Mouse (Mus musculus) embryonic facial prominence, embryonic 10.5 days (tissue): Measurements from ENCODE around the gene Irf1. TPM values are rescaled to one million over a fixed set of nuclear protein-coding genes. Genes with fewer than 3 reads are reported as not detected.

ENCODE experiments used
- DNase-seq: peaks from one replicate; pipeline ENCODE4 v3.0.0-alpha.2; 2017; ENCODE audit warnings: low spot score
- H3K27ac ChIP-seq: fragments of 300-500 bp; sonication (generic); replicated peaks from 2 replicates; pipeline ENCODE4 v1.5.1; 2016; ENCODE audit warnings: mild to moderate bottlenecking
- H3K27me3 ChIP-seq: fragments of 300-500 bp; sonication (generic); replicated peaks from 2 replicates; pipeline ENCODE4 v1.6.1; 2016; ENCODE audit warnings: low read depth, mild to moderate bottlenecking; ENCODE audit not compliant: poor library complexity, severe bottlenecking
- H3K36me3 ChIP-seq: fragments of 300-500 bp; sonication (generic); replicated peaks from 2 replicates; pipeline ENCODE4 v1.6.1; 2016; ENCODE audit warnings: mild to moderate bottlenecking, moderate library complexity
- H3K4me1 ChIP-seq: fragments of 300-500 bp; sonication (generic); 2 replicates; pipeline ENCODE4 v1.6.1; 2016
- H3K4me3 ChIP-seq: fragments of 300-500 bp; sonication (generic); 2 replicates; pipeline ENCODE4 v1.5.1; 2016; ENCODE audit warnings: mild to moderate bottlenecking, moderate library complexity
- H3K9me3 ChIP-seq: fragments of 300-500 bp; sonication (generic); 2 replicates; pipeline ENCODE4 v1.6.1; 2016; ENCODE audit warnings: mild to moderate bottlenecking
- WGBS: fragments of 180-500 bp; shearing (Covaris S2); methylation state at CpG from one replicate; pipeline ENCODE4 v1.1.7; 2016; 5-methylcytosine and 5-hydroxymethylcytosine counted together
- polyA plus RNA-seq: library from polyadenylated mRNA; unstranded; fragments of >200 nt; fragmentation: Nextera tagmentation; extraction: Ambion mirVana; gene quantifications from 2 replicates; pipeline ENCODE4 v1.2.1, GENCODE M21; 2016

Irf1 gene
- polyA plus RNA-seq, 1 experiment from 2014 or later, result 7.0 TPM

DNA sequence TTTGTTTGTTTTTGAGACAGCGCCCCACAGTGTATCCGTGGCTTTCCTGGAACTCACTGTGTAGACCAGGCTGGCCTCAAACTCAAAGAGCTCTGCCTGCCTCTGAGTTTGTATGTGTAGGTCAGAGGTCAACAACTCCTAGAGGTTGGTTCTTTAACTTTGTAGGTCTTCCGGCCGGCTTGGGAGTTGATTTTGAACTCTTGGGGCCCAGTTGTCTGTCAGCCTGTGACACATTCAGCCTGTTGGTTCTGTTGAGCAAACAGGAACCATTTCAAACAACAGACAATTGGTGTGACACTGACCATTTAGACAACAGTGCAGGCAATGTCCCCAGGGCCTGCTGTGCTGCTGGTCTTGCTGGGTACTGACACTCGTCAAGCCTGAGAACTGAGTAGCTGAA lies 7.9 kb downstream of the Irf1 start:
- Histone ChIP-seq H3K4me3 (no peak overlapping the region), H3K36me3 (peaks cover 34% of the 10 kb centered on the region), H3K27ac (no peak overlapping the region), H3K4me1 (peaks cover 6% of the 10 kb centered on the region), H3K9me3 (no peaks in the 10 kb centered on the region), H3K27me3 (0 out of 2 replicates have a peak, but pooled peaks cover 8% of the 10 kb centered on the region)
- WGBS, result 51% methylated on average over 5 of the region's 5 CpGs
- DNase-seq, result no peak

DNA sequence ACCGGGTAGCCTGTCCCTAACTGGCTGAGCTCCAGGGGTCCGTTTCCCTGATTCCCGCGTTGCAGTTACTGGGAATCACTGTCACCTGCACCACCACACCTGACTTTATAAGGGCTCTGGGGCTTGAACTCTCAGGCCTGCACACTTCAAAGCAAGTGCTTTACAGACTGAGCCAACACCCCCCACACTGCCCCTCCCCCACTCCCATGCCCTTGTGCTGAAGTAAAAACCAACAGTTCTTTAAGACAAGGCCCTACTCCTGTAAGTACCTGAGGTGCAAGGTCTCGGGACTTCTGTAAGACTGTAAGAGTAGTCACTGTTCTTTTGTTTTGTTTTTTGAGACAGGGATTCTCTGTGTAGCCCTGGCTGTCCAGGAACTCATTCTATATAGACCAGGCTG lies 8.6 kb downstream of the Irf1 start:
- H3K9me3 ChIP-seq, result no peaks in the 10 kb centered on the region
- H3K27ac ChIP-seq, result no peak overlapping the region
- peaks cover 34% of the 10 kb centered on the region for H3K36me3 ChIP-seq
- DNase-seq, result no peak
- no peak overlapping the region for H3K4me3 ChIP-seq
- 78% methylated on average over 5 of the region's 5 CpGs for WGBS
- H3K27me3 ChIP-seq, result 0 out of 2 replicates have a peak, but pooled peaks cover 6% of the 10 kb centered on the region
- peaks cover 6% of the 10 kb centered on the region for H3K4me1 ChIP-seq

DNA sequence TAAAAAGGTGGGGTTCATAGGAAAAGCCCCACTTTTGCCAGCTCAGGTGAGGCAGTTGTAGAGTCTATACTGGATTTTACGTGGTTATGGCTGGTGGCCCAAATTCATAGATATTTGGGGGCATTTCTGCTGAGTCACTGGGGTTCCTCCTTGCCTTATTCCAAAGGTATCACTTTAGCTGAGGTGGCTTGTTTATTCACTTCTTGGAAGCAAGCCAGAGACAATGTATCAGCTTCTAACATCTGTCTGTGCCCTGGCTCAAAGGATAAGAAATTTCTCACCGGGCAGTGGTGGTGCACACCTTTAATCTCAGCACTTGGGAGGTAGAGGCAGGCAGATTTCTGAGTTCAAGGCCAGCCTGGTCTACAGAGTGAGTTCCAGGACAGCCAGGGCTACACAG lies 10.0 kb downstream of the Irf1 start:
- H3K4me3 ChIP-seq, result no peak overlapping the region
- 94% methylated on average over 2 of the region's 2 CpGs for WGBS
- peaks cover 20% of the 10 kb centered on the region for H3K36me3 ChIP-seq
- H3K4me1 ChIP-seq, result peaks cover 12% of the 10 kb centered on the region
- H3K27ac ChIP-seq, result no peak overlapping the region
- no peaks in the 10 kb centered on the region for H3K9me3 ChIP-seq
- H3K27me3 ChIP-seq, result 0 out of 2 replicates have a peak, but pooled peaks cover 1% of the 10 kb centered on the region
- DNase-seq, result no peak

DNA sequence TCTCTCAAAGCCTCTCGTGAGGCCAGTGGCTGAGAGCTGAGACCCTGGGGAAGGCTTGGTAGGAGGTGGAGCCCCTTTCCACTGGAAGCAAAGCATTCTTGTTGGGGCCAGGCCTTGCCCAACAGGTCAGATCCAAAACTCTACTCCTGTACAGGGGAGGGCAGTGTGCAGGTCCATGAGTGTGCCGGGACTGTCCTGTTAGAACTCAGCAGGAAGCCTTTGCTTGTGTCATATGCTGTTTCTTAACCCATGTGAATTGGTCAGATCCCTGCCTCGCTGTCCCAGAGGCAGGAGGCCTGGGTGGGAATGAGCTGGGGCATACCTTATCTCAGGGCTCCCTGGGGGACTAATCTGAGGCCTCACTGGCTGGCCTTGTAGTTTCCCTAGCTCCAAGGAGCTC lies 10.4 kb downstream of the Irf1 start:
- WGBS, result 66% methylated on average over 3 of the region's 3 CpGs

DNA sequence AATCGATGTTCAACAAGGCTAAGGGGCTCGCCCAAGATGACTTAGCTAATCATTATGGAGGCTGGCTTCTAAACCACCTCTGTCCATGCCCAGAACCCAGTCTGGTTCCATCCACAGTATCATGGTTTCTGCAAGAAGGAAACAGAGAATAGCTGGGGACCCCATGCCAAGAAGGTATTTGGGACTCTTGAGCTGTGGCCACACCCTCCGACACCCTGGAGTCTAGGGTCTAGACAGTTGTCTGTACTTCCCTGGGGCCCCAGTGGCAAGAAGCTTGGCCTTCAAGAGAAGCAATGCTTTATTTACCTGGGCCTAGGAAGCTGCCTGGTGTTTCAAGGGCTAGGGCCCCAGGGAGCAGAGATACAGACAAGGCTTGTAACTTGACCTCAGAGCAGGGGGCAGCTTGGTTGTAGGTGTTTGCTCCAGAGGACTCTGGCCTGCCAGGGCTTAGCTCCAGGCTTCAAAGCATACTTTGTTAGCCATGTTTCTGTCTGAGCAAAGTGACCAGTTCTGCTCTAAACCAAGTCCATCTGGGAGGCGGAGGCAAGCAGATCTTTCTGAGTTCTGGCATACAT lies 11.5 kb downstream of the Irf1 start:
- DNase-seq, result no peak
- no peaks in the 10 kb centered on the region for H3K9me3 ChIP-seq
- peaks cover 8% of the 10 kb centered on the region for H3K36me3 ChIP-seq
- peaks cover 12% of the 10 kb centered on the region for H3K4me1 ChIP-seq
- H3K27ac ChIP-seq, result no peak overlapping the region
- no peaks in the 10 kb centered on the region for H3K27me3 ChIP-seq
- no peak overlapping the region for H3K4me3 ChIP-seq
- WGBS, result 84% methylated on average over 4 of the region's 4 CpGs

More for the DNA sequence above, 10.4 kb downstream of the Irf1 start:
- H3K9me3 ChIP-seq, result no peaks in the 10 kb centered on the region
- H3K27ac ChIP-seq, result no peak overlapping the region
- DNase-seq, result no peak
- no peak overlapping the region for H3K4me3 ChIP-seq
- H3K4me1 ChIP-seq, result peaks cover 12% of the 10 kb centered on the region
- no peaks in the 10 kb centered on the region for H3K27me3 ChIP-seq
- H3K36me3 ChIP-seq, result peaks cover 16% of the 10 kb centered on the region

DNA sequence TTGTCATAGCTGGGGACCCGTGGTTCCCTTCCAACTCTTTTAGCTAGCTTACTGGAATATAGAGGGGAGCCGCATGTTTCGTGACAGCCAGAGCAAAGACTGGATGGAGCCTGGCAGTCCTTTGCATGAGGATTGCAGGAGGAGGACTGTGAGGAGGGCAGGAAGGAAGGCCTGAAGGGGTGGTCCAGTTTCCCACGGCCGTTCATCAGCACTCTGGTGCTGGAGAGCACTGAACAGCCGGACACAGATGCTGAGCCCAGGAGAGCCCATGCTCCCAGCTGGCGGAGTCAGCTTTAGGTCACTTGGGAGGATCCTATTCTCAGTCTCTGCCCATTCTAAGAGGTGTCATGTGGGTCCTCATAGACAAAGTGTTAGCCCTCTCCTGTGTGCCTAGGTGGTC lies 12.2 kb downstream of the Irf1 start:
- no peaks in the 10 kb centered on the region for H3K27me3 ChIP-seq
- no peak overlapping the region for H3K27ac ChIP-seq
- no peak overlapping the region for H3K4me3 ChIP-seq
- 87% methylated on average over 7 of the region's 7 CpGs for WGBS
- H3K4me1 ChIP-seq, result peaks cover 12% of the 10 kb centered on the region
- H3K36me3 ChIP-seq, result 0 out of 2 replicates have a peak, but pooled peaks cover 1% of the 10 kb centered on the region
- DNase-seq, result no peak
- H3K9me3 ChIP-seq, result no peaks in the 10 kb centered on the region

DNA sequence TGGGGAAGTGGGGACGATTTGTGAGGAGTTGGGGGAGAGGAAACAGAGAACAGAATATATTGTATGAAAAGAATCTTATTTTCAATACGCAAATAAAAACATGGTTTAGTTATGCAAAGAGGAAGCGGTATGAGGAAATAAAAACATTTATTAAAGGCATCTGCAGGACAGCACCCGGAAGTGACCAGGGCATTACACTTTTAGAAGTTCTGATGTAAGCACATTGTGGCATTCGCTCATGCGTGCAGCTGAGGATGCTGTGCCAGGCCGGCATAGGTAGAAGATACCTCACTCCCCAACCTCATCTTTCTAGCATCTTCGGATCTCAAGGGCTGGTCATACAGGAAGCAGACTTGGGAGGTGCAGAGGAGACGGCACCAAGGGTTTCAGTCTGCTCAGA lies 13.5 kb downstream of the Irf1 start:
- Histone ChIP-seq H3K36me3 (no peaks in the 10 kb centered on the region), H3K4me1 (peaks cover 19% of the 10 kb centered on the region), H3K9me3 (no peaks in the 10 kb centered on the region), H3K4me3 (no peak overlapping the region), H3K27ac (no peak overlapping the region), H3K27me3 (no peaks in the 10 kb centered on the region)
- DNase-seq, result no peak
- 83% methylated on average over 9 of the region's 9 CpGs for WGBS

DNA sequence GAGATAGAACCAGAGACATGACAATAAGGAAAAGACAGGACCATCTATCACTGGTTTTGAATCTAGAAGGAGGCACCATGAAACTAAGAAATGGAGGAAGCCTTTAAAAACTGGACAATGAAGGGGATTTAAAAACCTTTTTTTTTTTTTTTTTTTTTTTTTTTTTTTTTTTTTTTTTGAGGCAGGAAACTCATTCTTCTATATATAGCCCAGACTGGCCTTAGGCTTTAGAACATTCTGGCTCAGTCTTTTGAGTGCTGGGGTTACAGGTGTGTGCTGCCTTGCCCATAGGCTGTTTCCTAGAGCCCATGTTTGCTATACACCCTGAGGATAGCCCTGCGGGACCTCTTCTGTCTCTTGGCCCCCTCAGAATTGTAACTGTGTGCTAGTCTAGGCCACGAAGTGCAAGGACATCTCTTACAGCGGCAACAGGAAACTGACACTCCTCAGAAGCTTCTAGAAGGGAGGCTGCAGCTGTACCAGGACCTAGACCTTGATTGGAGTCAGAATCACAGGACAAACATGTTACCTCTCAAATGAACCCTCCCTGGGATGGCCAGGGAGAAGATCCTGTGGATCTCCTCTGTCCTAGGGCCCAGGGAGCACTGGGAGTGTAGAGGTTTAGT lies 15.6 kb downstream of the Irf1 start:
- Histone ChIP-seq H3K27ac (no peak overlapping the region), H3K9me3 (no peaks in the 10 kb centered on the region), H3K4me1 (peaks cover 30% of the 10 kb centered on the region), H3K27me3 (no peaks in the 10 kb centered on the region), H3K36me3 (no peaks in the 10 kb centered on the region), H3K4me3 (no peak overlapping the region)
- 85% methylated on average over 3 of the region's 3 CpGs for WGBS
- DNase-seq, result no peak

GRCm38 (mm10) chr11:53786058-53787031 lies 16.5 kb downstream of the Irf1 start:
- no peak overlapping the region for H3K27ac ChIP-seq
- peaks cover 29% of the 10 kb centered on the region for H3K4me1 ChIP-seq
- 84% methylated on average over 13 of the region's 13 CpGs for WGBS
- H3K36me3 ChIP-seq, result no peaks in the 10 kb centered on the region
- H3K4me3 ChIP-seq, result no peak overlapping the region
- DNase-seq, result no peak
- no peaks in the 10 kb centered on the region for H3K27me3 ChIP-seq
- no peaks in the 10 kb centered on the region for H3K9me3 ChIP-seq

- H3K27me3 ChIP-seq, result no peaks in the 10 kb centered on the region
- H3K4me1 ChIP-seq, result peaks cover 26% of the 10 kb centered on the region
- H3K36me3 ChIP-seq, result no peaks in the 10 kb centered on the region
- WGBS, result 66% methylated on average over 8 of the region's 8 CpGs
- no peak for DNase-seq
- H3K4me3 ChIP-seq, result no peak overlapping the region
- peak overlapping the region; percentile 40; the same call in 1 of the 2 replicates for H3K27ac ChIP-seq
- peaks cover 2% of the 10 kb centered on the region; the same call in 1 of the 2 replicates for H3K9me3 ChIP-seq
These were observed 18.4 kb downstream of the Irf1 start for GRCm38 (mm10) chr11:53788196-53788595.

- Histone ChIP-seq H3K4me1 (peaks cover 24% of the 10 kb centered on the region), H3K36me3 (no peaks in the 10 kb centered on the region), H3K9me3 (peaks cover 2% of the 10 kb centered on the region; the same call in 1 of the 2 replicates), H3K4me3 (no peak overlapping the region), H3K27me3 (no peaks in the 10 kb centered on the region), H3K27ac (no peak overlapping the region)
- 78% methylated on average over 3 of the region's 3 CpGs for WGBS
- no peak for DNase-seq
These were observed 19.5 kb downstream of the Irf1 start for GRCm38 (mm10) chr11:53789277-53789676.

DNA sequence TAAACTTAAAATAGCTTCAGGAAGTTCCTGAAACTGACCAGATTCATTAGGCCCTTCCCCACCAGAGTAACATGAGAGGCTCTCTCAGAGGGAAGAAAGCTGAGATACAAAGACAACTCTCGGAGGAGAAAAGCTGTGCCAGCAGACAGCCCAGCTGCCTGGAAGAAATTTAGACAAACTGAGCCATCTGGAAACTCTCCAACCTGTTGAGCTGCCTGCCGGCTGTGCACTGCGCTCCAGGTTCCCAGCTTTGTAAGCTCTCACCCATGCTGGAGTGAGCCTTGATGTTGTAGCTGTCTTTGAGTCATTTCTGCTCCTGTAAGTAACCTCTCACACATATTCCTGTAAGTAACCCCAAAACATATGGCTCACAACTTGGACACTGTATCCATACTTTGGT lies 23.2 kb downstream of the Irf1 start:
- peak; percentile 39 for DNase-seq
- Histone ChIP-seq H3K9me3 (peaks cover 2% of the 10 kb centered on the region; the same call in 1 of the 2 replicates), H3K27ac (no peak overlapping the region), H3K4me1 (peaks cover 48% of the 10 kb centered on the region), H3K36me3 (no peaks in the 10 kb centered on the region), H3K27me3 (no peaks in the 10 kb centered on the region), H3K4me3 (no peak overlapping the region)
- WGBS, result 60% methylated on average over 3 of the region's 3 CpGs
